Mouse (Mus musculus) MEL (cell line): Measurements from ENCODE around the gene Ryr1.

Experiments
- CHD2 ChIP-seq: IDR thresholded peaks from 2 replicates; pipeline ENCODE4 v1.6.1; 2011; ENCODE audit warnings: low read length, improper control_type of control experiment
- CTCF ChIP-seq, 3 experiments: IDR thresholded peaks in 2 of 3; conservative IDR thresholded peaks in 1 of 3; 2 replicates each; pipeline ENCODE4 v1.5.1; 2011 to 2012; ENCODE audit warnings: low read length in 3 of 3, low read depth in 2 of 3, mild to moderate bottlenecking in 2 of 3, improper control_type of control experiment in 1 of 3, inconsistent platforms in 1 of 3, mixed read lengths in 1 of 3, moderate library complexity in 1 of 3; ENCODE audit not compliant: control insufficient read depth in 1 of 3, insufficient read depth in 1 of 3, poor library complexity in 1 of 3, severe bottlenecking in 1 of 3
- KAT2A ChIP-seq: conservative IDR thresholded peaks from 2 replicates; pipeline ENCODE4 v1.6.1; 2012; ENCODE audit warnings: low read depth, low read length, improper control_type of control experiment, inconsistent platforms
- MAX ChIP-seq: IDR thresholded peaks from 2 replicates; pipeline ENCODE4 v1.6.1; 2011; ENCODE audit warnings: low read length, improper control_type of control experiment
- NELFE ChIP-seq: IDR thresholded peaks from 2 replicates; pipeline ENCODE4 v1.6.1; 2011; ENCODE audit warnings: low read depth, low read length, improper control_type of control experiment
- POLR2A ChIP-seq, 2 experiments: IDR thresholded peaks; 2 replicates each; pipeline ENCODE4 v1.6.1; 2011 to 2012; ENCODE audit warnings: low read length in 2 of 2, mild to moderate bottlenecking in 2 of 2, control low read depth in 1 of 2, improper control_type of control experiment in 1 of 2, low read depth in 1 of 2, moderate library complexity in 1 of 2; ENCODE audit not compliant: control insufficient read depth in 1 of 2, insufficient read depth in 1 of 2, poor library complexity in 1 of 2
- USF2 ChIP-seq, 2 experiments: IDR thresholded peaks; 2 replicates each; pipeline ENCODE4 v1.6.1; 2011 to 2012; ENCODE audit warnings: improper control_type of control experiment in 2 of 2, low read length in 2 of 2, borderline replicate concordance in 1 of 2, inconsistent platforms in 1 of 2, low read depth in 1 of 2, mild to moderate bottlenecking in 1 of 2; ENCODE audit not compliant: insufficient read depth in 1 of 2

DNA sequence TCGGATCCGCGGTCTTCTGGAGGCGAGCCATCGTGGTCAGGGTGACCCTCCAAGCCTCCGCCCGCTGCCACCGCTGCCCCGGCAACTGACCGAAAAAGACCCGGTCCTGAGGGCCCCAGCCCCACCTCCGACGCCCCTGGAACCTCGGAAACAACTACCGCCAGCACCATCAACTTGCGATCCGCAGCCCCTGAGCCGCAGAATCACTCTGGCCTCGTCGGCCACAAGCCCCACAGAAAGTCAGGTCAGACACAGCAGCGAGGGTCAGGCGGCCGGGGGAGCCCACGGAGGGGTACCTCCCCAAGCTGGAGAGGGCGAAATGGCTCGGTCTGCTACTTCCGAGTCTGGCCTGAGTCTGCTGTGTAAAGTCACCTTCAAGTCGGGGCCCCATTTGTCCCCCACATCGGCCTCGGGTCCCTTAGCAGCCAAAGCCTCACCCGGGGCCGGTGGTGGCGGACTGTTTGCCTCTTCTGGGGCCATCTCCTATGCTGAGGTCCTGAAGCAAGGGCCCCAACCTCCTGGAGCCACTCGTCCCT is 46.7 kb upstream of the Ryr1 start:
- TF ChIP-seq CTCF (IDR thresholded peaks at IDR 0.05 in 2 of 3, conservative IDR thresholded peaks at IDR 0.05 in 1 of 3; ENCODE audit: control insufficient read depth in 1 of 3, insufficient read depth in 1 of 3, low read depth in 2 of 3, low read length in 3 of 3, poor library complexity in 1 of 3, severe bottlenecking in 1 of 3) = no peak
- no peak for TF ChIP-seq CHD2
- no peak for TF ChIP-seq KAT2A
- no peak for TF ChIP-seq NELFE
- no peak for TF ChIP-seq MAX
- no peak for TF ChIP-seq USF2 (IDR thresholded peaks at IDR 0.05; ENCODE audit: borderline replicate concordance in 1 of 2, insufficient read depth in 1 of 2, low read depth in 1 of 2, low read length in 2 of 2)
- TF ChIP-seq POLR2A (IDR thresholded peaks at IDR 0.05; ENCODE audit: control insufficient read depth in 1 of 2, insufficient read depth in 1 of 2, low read depth in 1 of 2, low read length in 2 of 2, poor library complexity in 1 of 2) = no peak
